Mouse (Mus musculus): ENCODE measurements at regions not wholly inside any gene's neighbourhood (a gene's known extent, or its start where the extent isn't known, plus 50 kb on each side); places are given as distances from the start of the nearest gene placed in this dataset.

GRCm38 (mm10) chr3:119638633-119639032 is 145.6 kb downstream of the Ptbp2 start:
- TF ChIP-seq CTCF (IDR thresholded peaks at IDR 0.05; ENCODE audit: low read depth) (peak; percentile 37), EP300 (IDR thresholded peaks at IDR 0.05; ENCODE audit: low read depth) (no peak)

Measured in heart, postnatal 0 days (tissue).